Mouse (Mus musculus) brown adipose tissue, adult 24 weeks (tissue): ENCODE data around the gene Ago4. TPM values are rescaled to one million over a fixed set of nuclear protein-coding genes. Genes with fewer than 3 reads are reported as not detected.

Experiments used
- H3K27ac ChIP-seq: fragments of 200-500 bp; replicated peaks from 2 replicates; pipeline ENCODE4 v1.5.1; 2012; ENCODE audit warnings: low read depth, mild to moderate bottlenecking, low read length
- H3K4me1 ChIP-seq: fragments of 200-500 bp; 2 replicates; pipeline ENCODE4 v1.6.1; 2012; ENCODE audit warnings: low read length, mixed read lengths; ENCODE audit not compliant: control insufficient read depth, insufficient read depth, insufficient read length
- H3K4me3 ChIP-seq: fragments of 200-500 bp; 2 replicates; pipeline ENCODE4 v1.5.1; 2012; ENCODE audit warnings: low read depth, mild to moderate bottlenecking, low read length, moderate library complexity; ENCODE audit not compliant: insufficient read depth
- polyA plus RNA-seq: library from polyadenylated mRNA; stranded (reverse); fragments of >200 nt; gene quantifications from 2 replicates; pipeline ENCODE4 v1.2.4, GENCODE M21; 2012; ENCODE audit not compliant: missing spikeins, insufficient read depth, insufficient read length

Gene Ago4
- 1.9 and 2.0 TPM in 2 replicates for polyA plus RNA-seq

DNA sequence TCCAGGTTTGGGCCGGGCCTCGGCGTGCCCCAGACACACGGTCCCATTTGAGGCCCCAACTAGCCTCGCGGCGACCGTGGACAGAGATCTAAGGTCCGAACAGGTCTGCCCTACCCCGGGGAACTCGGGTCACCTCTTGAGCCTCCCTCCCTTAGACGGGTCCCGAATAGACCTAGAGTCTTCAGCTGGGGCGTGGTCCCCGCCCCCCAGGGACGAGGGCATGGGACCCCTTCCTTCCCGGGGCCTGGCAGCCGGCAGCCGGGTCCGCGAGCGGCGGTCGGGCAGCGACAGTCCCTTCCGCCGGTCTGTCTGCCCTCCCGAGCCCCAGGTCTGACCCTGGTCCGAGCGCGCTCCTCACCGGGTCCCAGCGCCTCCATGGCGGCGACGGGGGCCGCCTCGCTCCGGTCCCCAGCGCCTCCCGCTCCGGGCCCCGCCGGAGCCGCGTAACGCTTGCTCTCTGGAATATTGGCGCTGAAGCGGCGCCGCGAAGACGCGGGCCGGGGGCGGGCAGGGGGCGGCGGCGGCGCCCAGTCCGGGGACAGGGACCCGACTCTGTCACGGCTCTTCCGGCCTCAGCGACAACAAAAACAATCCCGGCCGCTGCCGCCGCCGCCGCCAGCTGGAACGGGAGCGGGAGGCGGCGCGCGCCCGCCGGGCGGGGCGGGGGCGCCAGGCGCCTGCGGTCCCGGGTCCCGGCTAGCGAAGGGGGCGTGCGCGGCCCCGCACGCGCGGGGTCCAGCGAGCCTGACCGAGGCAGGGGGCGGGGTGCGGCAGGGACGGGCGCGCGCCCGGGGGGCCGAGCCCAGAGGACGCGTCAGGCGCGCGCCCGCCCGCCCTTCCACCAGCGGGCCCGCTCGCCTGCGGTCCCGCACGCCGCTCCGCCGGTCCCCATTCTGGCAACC lies at the start of gene Ago4:
TSS of gene Ago4 (minus strand) at position 646 of the 902 bp plus-strand sequence.
- Histone ChIP-seq H3K4me1 (peaks cover 3% of the 10 kb centered on the region; the same call in 1 of the 2 replicates), H3K4me3 (peak within 1 kb of the TSS; percentile 84), H3K27ac (no peak within 1 kb of the TSS)

DNA sequence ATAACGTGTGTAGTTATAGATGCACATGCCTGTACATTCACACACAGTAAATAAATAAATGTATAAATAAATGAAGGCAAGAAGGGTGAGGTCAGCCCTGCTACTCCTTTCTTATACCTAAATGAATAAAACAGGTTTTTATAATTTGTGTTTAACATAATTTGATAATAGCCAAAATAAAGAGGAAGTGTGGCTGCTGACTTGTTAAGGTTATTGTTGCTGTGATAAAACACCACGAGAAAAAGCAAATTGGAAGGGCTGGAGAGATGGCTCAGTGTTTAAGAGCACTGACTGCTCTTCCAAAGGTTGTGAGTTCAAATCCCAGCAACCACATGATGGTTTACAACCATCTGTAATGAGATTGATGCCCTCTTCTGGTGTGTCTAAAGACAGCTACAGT lies 45.8 kb upstream of the Ago4 start:
- Histone ChIP-seq H3K4me3 (no peak overlapping the region), H3K4me1 (no peaks in the 10 kb centered on the region), H3K27ac (no peak overlapping the region)

DNA sequence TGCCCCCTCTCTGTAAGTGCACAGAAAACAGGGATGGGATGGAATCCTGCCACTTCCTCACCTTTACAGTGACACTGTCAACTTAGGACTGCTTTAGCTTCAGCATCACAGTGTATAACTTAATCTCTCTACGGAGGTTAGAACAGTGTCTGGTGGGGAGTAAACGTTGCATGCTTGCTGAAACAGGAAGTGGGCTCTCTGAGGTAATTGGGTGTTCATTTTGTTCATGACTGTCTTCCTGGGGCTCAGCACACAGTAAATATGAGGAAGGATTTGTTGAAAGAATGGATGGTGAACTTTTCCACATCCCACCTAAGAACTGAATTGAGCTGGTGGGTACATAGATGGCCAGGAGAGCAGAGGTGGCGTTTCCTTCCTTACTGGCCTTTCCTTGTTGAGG lies 44.6 kb upstream of the Ago4 start:
- Histone ChIP-seq H3K4me3 (no peak overlapping the region), H3K4me1 (no peaks in the 10 kb centered on the region)

DNA sequence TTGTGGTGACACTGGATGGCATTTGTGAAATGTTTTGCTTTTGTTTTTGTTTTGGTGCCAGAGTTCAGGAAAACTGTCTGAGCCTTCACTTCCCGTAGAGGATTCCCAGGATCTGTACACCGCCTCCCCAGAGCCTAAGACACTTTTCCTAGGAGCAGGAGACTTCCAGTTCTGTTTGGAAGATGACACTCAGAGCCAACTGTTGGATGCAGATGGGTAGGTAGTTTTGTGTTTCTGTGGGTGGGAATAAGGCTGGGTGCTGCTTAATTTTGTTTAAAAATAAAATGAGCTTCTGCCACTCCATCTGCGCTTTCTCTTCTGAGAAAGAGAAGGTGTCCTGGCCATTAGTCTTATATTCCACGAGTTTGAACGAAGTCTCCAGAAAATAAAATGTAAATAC lies 43.0 kb upstream of the Ago4 start:
- H3K27ac ChIP-seq = no peak overlapping the region
- no peaks in the 10 kb centered on the region for H3K4me1 ChIP-seq
- no peak overlapping the region for H3K4me3 ChIP-seq

More for the DNA sequence above, 44.6 kb upstream of the Ago4 start:
- no peak overlapping the region for H3K27ac ChIP-seq

DNA sequence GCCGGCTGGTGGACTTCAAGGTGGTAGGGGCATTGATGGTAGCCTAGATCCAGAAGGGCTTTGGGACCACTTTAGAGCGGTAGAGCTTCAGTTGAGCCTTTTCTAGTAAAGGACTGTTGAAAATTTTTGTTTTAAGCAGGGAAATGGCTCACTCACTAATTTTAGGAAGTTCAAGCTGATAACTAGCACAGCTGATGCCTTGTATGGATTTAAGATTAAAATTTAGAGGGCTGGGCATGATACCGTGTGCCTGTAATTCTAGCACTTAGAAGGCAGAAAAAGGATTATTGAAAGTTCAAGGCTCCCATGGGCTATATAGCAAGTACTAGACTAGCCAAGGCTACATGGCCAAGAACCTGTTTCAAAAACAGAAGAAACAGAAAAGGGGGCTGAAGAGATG lies 36.5 kb upstream of the Ago4 start:
- Histone ChIP-seq H3K4me3 (no peak overlapping the region), H3K27ac (no peak overlapping the region), H3K4me1 (no peaks in the 10 kb centered on the region; the same call in 1 of the 2 replicates)

DNA sequence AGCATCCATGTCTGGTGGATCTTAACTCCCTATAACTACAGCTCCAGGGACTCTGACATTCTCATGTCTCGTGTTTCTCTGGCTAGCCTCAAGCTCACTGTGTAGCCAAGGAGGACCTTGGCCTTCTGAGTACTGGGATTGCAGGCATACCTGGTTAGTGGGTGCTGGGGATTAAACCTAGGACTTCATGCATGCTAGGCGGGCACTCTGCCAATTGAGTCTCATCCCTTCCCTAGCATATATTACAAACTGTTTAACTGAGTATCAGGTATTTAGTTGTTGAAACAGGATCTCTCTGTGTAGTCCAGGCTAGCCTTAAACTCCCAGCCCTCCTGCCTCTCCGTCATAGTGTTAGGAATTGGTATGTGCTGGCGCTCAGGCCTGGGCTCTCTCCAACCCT lies 34.0 kb upstream of the Ago4 start:
- Histone ChIP-seq H3K4me3 (no peak overlapping the region), H3K27ac (no peak overlapping the region)

DNA sequence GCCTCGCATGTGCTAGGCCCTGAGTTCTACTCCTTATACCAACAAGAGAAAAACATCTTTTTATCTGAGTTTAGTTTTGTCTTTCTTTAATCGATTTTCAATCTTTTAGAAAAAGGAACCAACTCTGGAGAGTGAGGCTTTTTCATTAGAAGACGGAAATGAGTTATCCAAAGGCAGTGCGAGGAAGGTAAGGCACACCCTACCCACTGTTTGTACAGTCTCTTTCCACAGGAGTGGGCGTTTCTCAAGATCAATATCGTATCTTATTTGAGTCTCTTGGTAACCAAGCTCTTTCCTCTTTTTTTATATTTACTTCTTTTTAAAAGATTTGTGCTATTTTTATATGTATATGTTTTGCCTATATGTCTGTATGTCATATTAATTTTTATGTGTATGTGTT lies 30.5 kb upstream of the Ago4 start:
- H3K4me1 ChIP-seq = no peaks in the 10 kb centered on the region; the same call in 1 of the 2 replicates
- no peak overlapping the region for H3K27ac ChIP-seq

More for the DNA sequence above, 34.0 kb upstream of the Ago4 start:
- H3K4me1 ChIP-seq = no peaks in the 10 kb centered on the region; the same call in 1 of the 2 replicates

DNA sequence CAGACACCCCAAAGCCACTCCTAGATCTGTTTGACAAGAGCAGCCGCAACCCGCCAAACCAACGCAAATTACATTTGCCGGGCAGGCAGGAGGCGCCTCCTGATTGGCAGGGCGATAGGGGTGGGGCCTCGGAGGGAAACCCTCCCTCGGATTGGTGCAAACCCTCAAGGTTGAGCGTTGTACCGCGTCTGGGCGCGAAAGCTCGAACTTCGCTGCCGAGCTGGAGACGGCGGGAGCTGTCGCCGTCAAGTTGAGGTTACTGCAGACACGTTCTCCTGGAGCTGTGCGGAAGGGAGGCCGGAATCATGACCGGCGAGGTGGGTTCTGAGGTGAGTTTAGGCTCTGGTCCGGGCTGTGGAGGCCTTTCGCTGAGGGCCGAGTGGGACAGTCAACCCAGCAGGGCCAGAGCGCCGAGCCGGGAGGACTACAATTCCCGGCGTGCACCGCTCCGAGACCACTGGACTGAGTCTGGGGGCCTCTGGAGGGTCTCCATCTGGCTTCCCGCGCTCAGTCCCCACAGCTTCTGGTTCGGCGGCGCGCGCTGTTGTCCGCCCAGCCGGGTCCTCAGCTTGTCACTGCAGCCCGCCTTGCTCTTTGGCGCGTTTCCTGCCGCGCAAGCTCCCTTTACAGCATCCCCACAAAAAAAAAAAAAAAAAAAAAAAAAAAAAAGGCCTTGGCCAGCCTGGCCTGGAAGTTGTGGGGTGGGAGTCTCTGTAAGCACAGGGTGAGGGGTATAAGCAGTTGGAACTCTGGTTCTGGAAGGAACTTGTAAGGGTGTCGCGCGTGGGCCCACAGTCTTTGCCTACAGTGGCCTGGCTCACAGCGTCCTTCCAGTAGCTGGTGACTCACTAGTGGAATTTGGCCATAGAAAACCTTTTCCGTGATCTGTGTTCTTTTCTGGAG lies 23.8 kb upstream of the Ago4 start, which contains the start of gene Clspn:
TSS of gene Clspn (plus strand) at position 127 of the 903 bp plus-strand sequence.
- no peak within 1 kb of the TSS for H3K27ac ChIP-seq

More for the DNA sequence above, 30.5 kb upstream of the Ago4 start:
- no peak overlapping the region for H3K4me3 ChIP-seq

DNA sequence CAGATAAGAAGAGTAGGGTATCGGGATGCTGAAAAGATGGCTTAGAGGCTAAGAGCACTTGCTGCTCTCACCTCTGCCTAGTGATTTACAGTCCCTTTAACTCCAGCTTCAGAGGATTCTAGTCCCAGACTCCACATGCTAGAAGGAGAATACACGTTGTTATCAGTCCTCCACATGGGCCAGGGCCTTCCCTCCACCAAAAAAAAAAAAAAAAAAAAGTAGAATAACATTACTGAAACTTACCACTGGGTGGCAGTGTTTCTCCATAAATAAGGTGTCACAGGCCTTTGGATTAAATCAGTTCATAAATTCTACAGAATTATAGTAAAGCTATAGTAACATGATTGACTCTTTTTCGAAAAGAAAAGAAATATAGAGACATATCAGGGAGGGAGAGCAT lies 21.2 kb upstream of the Ago4 start:
- no peak overlapping the region for H3K4me3 ChIP-seq
- no peak overlapping the region for H3K27ac ChIP-seq
- no peaks in the 10 kb centered on the region for H3K4me1 ChIP-seq

More for the DNA sequence above, 23.8 kb upstream of the Ago4 start, which contains the start of gene Clspn:
- Histone ChIP-seq H3K4me3 (peak within 1 kb of the TSS; percentile 64), H3K4me1 (no peaks in the 10 kb centered on the region)

DNA sequence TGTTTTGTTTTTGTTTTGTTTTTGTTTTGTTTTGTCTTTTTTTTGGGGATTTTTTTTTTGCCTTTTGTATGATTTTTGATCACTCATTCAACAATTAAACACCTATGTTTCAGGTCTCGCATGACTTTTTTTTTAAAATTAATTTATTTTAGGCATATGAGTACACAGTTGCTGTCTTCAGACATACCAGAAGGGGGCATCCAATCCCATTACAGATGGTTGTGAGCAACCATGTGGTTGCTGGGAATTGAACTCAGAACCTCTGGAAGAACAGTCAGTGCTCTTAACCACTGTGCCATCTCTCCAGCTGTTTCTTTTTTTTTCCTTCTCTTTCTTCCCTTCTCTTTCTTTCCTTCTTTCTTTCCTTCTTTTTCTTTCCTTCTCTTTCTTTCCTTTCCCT lies 20.4 kb upstream of the Ago4 start:
- Histone ChIP-seq H3K4me3 (no peak overlapping the region), H3K27ac (no peak overlapping the region), H3K4me1 (no peaks in the 10 kb centered on the region)

DNA sequence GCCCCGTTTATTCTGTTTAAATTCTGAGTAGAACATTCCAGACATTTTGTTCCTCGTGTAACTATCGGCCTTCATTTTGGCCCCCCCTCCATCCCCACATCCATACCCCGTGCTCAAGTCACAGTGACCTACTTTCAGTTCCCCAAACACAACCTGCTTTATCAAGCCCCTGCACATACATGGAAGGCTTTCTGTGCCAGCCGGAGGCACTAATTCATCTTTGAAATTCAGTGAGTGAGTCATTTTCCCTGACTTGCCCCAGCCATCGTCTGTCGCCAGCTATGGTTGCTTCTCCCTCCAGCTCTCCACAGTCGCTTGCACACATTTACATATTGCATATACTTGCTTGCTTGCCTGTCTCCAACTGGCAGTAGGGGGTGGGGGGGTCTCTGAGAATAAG lies 19.8 kb upstream of the Ago4 start:
- no peaks in the 10 kb centered on the region for H3K4me1 ChIP-seq
- H3K27ac ChIP-seq = no peak overlapping the region
- H3K4me3 ChIP-seq = no peak overlapping the region

DNA sequence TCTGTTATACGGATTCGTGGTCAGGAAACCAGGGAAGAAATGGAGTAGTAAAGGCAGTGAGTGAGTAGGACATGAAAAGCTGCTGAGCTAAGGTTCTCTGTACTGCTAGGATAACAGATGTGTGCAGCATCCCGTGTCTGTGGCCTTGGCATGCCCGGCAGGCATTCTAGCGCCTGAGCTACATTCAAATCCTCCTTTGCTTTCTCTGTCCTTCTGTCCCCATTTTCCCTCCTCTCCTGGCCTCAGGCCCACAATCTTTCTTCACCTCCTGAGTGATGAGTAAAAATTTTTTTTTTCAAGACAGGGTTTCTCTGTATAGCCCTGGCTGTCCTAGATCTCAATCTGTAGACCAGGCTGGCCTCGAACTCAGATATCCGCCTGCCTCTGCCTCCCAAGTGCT lies 18.9 kb upstream of the Ago4 start:
- H3K4me3 ChIP-seq = no peak overlapping the region
- no peak overlapping the region for H3K27ac ChIP-seq
- H3K4me1 ChIP-seq = no peaks in the 10 kb centered on the region

DNA sequence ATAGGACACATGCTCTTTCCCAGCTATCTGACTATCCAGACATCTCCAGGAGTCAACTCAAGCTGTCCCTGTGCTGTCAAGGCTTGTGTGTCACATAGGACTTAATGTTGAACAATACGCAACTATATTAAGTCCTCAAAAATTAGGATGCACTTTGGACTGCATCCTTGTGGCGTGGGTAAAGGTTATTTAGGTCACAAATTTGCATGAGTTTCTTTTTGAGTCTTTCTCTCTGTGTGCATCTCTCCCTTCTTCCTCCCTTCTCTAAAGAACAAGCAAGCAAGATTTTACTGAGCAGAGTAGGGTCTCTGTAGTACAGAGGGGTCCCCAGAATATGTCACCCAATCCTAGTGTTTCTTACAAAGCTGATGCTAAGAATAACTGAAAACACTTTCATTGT lies 12.9 kb upstream of the Ago4 start:
- Histone ChIP-seq H3K27ac (no peak overlapping the region), H3K4me3 (no peak overlapping the region), H3K4me1 (no peaks in the 10 kb centered on the region)

DNA sequence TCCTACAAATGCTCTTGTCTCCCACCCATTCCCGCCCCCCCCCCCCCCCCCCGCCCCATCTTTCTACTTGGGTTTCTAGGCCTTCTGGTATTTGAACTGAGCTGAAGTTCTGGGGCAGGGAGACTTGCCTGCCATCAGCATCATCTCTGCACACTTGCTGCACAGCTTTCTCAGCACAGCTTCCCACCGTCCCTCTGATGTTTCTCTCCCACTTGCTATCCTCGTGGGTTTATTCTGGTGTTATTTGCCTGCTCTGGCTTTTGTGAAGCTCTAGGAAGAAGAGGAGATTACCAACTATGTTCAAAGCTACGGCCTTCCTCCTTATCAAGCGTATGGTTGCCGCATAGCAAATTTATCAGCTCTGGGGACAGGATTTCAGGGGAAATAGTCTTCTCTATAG lies 12.4 kb upstream of the Ago4 start:
- H3K4me3 ChIP-seq = no peak overlapping the region
- no peaks in the 10 kb centered on the region for H3K4me1 ChIP-seq
- no peak overlapping the region for H3K27ac ChIP-seq

DNA sequence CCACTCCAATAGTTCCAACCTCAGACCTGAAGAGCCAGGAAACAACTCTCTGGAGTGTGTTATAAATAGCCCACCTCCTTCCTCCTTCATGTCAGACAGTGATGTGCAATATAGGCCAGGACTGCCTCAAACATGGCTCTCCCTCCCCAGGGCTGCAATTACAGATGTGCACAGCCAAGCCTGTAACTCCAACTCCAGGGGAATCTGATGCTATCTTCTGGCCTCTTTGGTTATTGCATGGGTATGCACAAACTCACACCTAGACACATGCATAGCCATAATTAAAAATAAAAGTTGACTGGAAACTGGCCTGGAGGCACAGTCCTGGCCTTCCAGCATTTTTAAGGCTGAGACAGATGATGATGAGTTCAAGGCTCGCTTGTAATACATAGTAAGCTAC lies 11.7 kb upstream of the Ago4 start:
- Histone ChIP-seq H3K4me3 (no peak overlapping the region), H3K27ac (no peak overlapping the region), H3K4me1 (no peaks in the 10 kb centered on the region)
